Mouse (Mus musculus) thymus, adult 2 months (tissue): ENCODE data around the gene Hist1h2aa.

Experiments used
- CTCF ChIP-seq: fragments of 200-500 bp; IDR thresholded peaks from 2 replicates; pipeline ENCODE4 v1.5.1; 2012; ENCODE audit warnings: mild to moderate bottlenecking, control low read depth, low read length, moderate library complexity, borderline replicate concordance; ENCODE audit not compliant: control insufficient read depth, poor library complexity, insufficient read depth; ENCODE audit errors: extremely low read depth
- POLR2A ChIP-seq: fragments of 200-500 bp; IDR thresholded peaks from 2 replicates; pipeline ENCODE4 v1.6.1; 2012; ENCODE audit warnings: mild to moderate bottlenecking, low read length, control low read depth, moderate library complexity; ENCODE audit not compliant: control insufficient read depth, poor library complexity, insufficient read depth; ENCODE audit errors: extremely low read depth

DNA sequence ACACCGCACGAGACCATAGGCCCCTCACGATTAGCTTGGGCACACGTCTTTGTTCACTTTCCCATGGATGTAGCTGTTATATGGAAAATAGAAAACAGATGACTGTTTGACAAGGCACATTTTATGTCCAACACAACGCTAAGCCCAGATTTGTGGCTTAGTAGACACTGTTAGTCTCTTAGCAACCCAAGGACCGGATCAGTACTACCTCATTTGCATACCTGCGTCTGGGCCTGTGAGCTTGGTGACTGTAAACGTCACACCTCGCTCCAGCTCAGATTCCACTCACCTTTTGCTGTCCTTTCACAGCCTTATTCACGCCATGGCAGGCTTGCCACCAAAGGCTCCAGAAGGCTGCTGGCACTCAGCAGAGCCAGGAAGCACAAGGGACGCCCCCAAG is 3.4 kb upstream of the Hist1h2aa start:
- TF ChIP-seq CTCF (no peak), POLR2A (no peak)
